Comparison of ENCODE assay signal across 15 mouse cellular contexts in genomic region chr6:82715653-82716052, GRCm38 (mm10). TPM values are rescaled to one million over a fixed set of nuclear protein-coding genes. Genes with fewer than 3 reads are reported as not detected.
DNase-seq lines count a peak whose midpoint lies in the region; ATAC-seq and TF ChIP-seq lines count a peak whose summit lies in the region.
"Had no signal": no experiment of that assay in that cellular context is flagged by ENCODE, and none has a peak within 500 bp of the region (broad histone marks: within the 10 kb centered on the region; RNA-seq: fewer than 3 reads in every experiment).

No protein-coding gene starts in this region.

- H3K36me3 ChIP-seq in lung, postnatal 0 days (ENCODE audit: insufficient read depth, low read length), result no peaks in the 10 kb centered on the region
- H3K36me3 ChIP-seq: heart, embryonic 10.5 days; neural tube, embryonic 15.5 days had no signal

- no peak for TF ChIP-seq POLR2A in bone marrow macrophage, adult 2 months (IDR thresholded peaks at IDR 0.05; ENCODE audit: borderline replicate concordance, low read depth, low read length)

- no peak overlapping the region for H3K9ac ChIP-seq in lung, postnatal 0 days (replicated peaks; ENCODE audit: low read depth)
- H3K9ac ChIP-seq: forebrain, postnatal 0 days; neural tube, embryonic 15.5 days had no signal

- no peaks in the 10 kb centered on the region for H3K27me3 ChIP-seq in lung, postnatal 0 days (replicated peaks; ENCODE audit: insufficient read depth, low read length)
- H3K27me3 ChIP-seq: neural tube, embryonic 15.5 days had no signal

- peak; percentile 32; the same call in 1 of the 2 replicates for ATAC-seq in lung, postnatal 0 days
- peak; percentile 85 for ATAC-seq in megakaryocyte, adult 5-6 weeks (ENCODE audit: poor library complexity, severe bottlenecking)
- ATAC-seq in activated CD4-positive, CD25-positive, alpha-beta regulatory T cell, adult 4 months, result no peak
- ATAC-seq: forebrain, postnatal 0 days; inflammation-experienced regulatory T-cells, adult 6 months had no signal

- no peaks in the 10 kb centered on the region for H3K9me3 ChIP-seq in lung, postnatal 0 days (ENCODE audit: low read length)
- H3K9me3 ChIP-seq: heart, embryonic 10.5 days; neural tube, embryonic 15.5 days had no signal

- TF ChIP-seq CTCF in lung, postnatal 0 days (IDR thresholded peaks at IDR 0.05), result no peak
- no peak for TF ChIP-seq CTCF in bone marrow macrophage, adult 2 months (IDR thresholded peaks at IDR 0.05; ENCODE audit: low read depth, low read length)

- no peak overlapping the region for H3K4me2 ChIP-seq in lung, postnatal 0 days (replicated peaks; ENCODE audit: low read depth, low read length)
- H3K4me2 ChIP-seq: neural tube, embryonic 15.5 days had no signal

- H3K4me3 ChIP-seq in lung, postnatal 0 days (ENCODE audit: low read depth, low read length), result no peak overlapping the region
- H3K4me3 ChIP-seq in bone marrow macrophage, adult 2 months (ENCODE audit: insufficient read depth, low read length), result no peak overlapping the region
- H3K4me3 ChIP-seq: heart, embryonic 10.5 days; neural tube, embryonic 15.5 days had no signal

- peak; percentile 32 for DNase-seq in lung, postnatal 0 days (ENCODE audit: low spot score)
- DNase-seq in lung, postnatal 14 days, result no peak
- no peak for DNase-seq in cerebellum, adult 9-10 months
- no peak for DNase-seq in MN1 (ENCODE audit: low spot score)
- DNase-seq: cerebellum, adult 2 months; embryo, embryonic 11 days; forebrain, postnatal 0 days; gastrocnemius, postnatal 10 days; heart, postnatal 36 days had no signal

- 82% methylated on average over 3 of the region's 3 CpGs for WGBS in lung, postnatal 0 days

- no peak overlapping the region for H3K27ac ChIP-seq in lung, postnatal 0 days (ENCODE audit: low read length)
- H3K27ac ChIP-seq in bone marrow macrophage, adult 2 months (ENCODE audit: insufficient read depth, low read depth, low read length), result peak overlapping the region; percentile 80
- H3K27ac ChIP-seq: heart, embryonic 10.5 days; neural tube, embryonic 15.5 days had no signal

- 0 out of 2 replicates have a peak, but pooled peaks cover 3% of the 10 kb centered on the region for H3K4me1 ChIP-seq in lung, postnatal 0 days (ENCODE audit: insufficient read depth, low read depth, low read length)
- H3K4me1 ChIP-seq in bone marrow macrophage, adult 2 months (ENCODE audit: control insufficient read depth, insufficient read depth, low read length), result peaks cover 21% of the 10 kb centered on the region
- H3K4me1 ChIP-seq: neural tube, embryonic 15.5 days had no signal

- no peak for TF ChIP-seq EP300 in lung, postnatal 0 days (IDR thresholded peaks at IDR 0.05)

RNA-seq across cellular contexts. Expression of gene Pole4, which starts 10.5 kb away (rescaled TPM):
- 57.4 and 60.4 TPM in 2 replicates for polyA plus RNA-seq in lung, postnatal 0 days (2015; fragmentation: Nextera tagmentation; extraction: Ambion mirVana)
- 34.8 and 43.4 TPM in 2 replicates for polyA plus RNA-seq in bone marrow macrophage, adult 2 months (2012; ENCODE audit: insufficient read depth, insufficient read length, missing spikeins)
- total RNA-seq in megakaryocyte, adult 5-6 weeks (2015), result 57.2 and 72.8 TPM in 2 replicates
- 28.1 and 28.6 TPM in 2 replicates for total RNA-seq in megakaryocyte, adult 5-6 weeks (2017)
- polyA plus RNA-seq in activated CD4-positive, CD25-positive, alpha-beta regulatory T cell, adult 4 months (2017; shearing (Covaris generic)), result 10 to 100 TPM; 67.9 to 73.6 TPM

RNA-seq across cellular contexts. Expression of gene Hk2, which starts 58.6 kb away (rescaled TPM):
- polyA plus RNA-seq in lung, postnatal 0 days (2015; fragmentation: Nextera tagmentation; extraction: Ambion mirVana), result 4.8 and 5.4 TPM in 2 replicates
- 21.9 and 24.9 TPM in 2 replicates for polyA plus RNA-seq in bone marrow macrophage, adult 2 months (2012; ENCODE audit: insufficient read depth, insufficient read length, missing spikeins)
- 56.7 and 64.1 TPM in 2 replicates for total RNA-seq in megakaryocyte, adult 5-6 weeks (2015)
- 70.2 and 71.2 TPM in 2 replicates for total RNA-seq in megakaryocyte, adult 5-6 weeks (2017)
- polyA plus RNA-seq in activated CD4-positive, CD25-positive, alpha-beta regulatory T cell, adult 4 months (2017; shearing (Covaris generic)), result 1 to 10 TPM; 5.0 to 6.4 TPM
